Mouse (Mus musculus) midbrain, embryonic 16.5 days (tissue): ENCODE data around the gene Mrvi1. TPM values are rescaled to one million over a fixed set of nuclear protein-coding genes. Genes with fewer than 3 reads are reported as not detected.
"Not testable (repeated sequence)": the region's sequence is repeated elsewhere in the genome, so short reads cannot be mapped to it uniquely, and the experiment has no call there.

Experiments used
- ATAC-seq: fragments of 200-750 bp; cut with Nextera tagmentation; 2 replicates; pipeline ENCODE4 v1.8.0; 2017; ENCODE audit warnings: moderate TSS enrichment
- H3K27ac ChIP-seq: fragments of 300-500 bp; sonication (generic); 2 replicates; pipeline ENCODE4 v1.5.1; 2014; ENCODE audit warnings: mild to moderate bottlenecking, low read length, mixed read lengths
- H3K27me3 ChIP-seq: fragments of 300-500 bp; sonication (generic); 2 replicates; pipeline ENCODE4 v1.6.1; 2014; ENCODE audit warnings: low read depth, low read length, mixed read lengths; ENCODE audit not compliant: control insufficient read depth, insufficient read depth
- H3K36me3 ChIP-seq: fragments of 300-500 bp; sonication (generic); 2 replicates; pipeline ENCODE4 v1.6.1; 2014; ENCODE audit warnings: mild to moderate bottlenecking, low read length, moderate library complexity, mixed read lengths; ENCODE audit not compliant: control insufficient read depth, insufficient read depth
- H3K4me1 ChIP-seq: fragments of 300-500 bp; sonication (generic); 2 replicates; pipeline ENCODE4 v1.6.1; 2014; ENCODE audit warnings: mild to moderate bottlenecking, low read length, mixed read lengths; ENCODE audit not compliant: control insufficient read depth, insufficient read depth
- H3K4me2 ChIP-seq: fragments of 300-500 bp; sonication (generic); 2 replicates; pipeline ENCODE4 v1.6.1; 2014; ENCODE audit warnings: mild to moderate bottlenecking, low read length, mixed read lengths
- H3K4me3 ChIP-seq: fragments of 300-500 bp; sonication (generic); 2 replicates; pipeline ENCODE4 v1.5.1; 2014; ENCODE audit warnings: low read depth, mild to moderate bottlenecking, low read length, moderate library complexity, mixed read lengths
- H3K9ac ChIP-seq: fragments of 300-500 bp; sonication (generic); 2 replicates; pipeline ENCODE4 v1.6.1; 2014; ENCODE audit warnings: low read depth, low read length, mixed read lengths
- H3K9me3 ChIP-seq: fragments of 300-500 bp; sonication (generic); replicated peaks from 2 replicates; pipeline ENCODE4 v1.6.1; 2014; ENCODE audit warnings: mild to moderate bottlenecking, low read length, mixed read lengths; ENCODE audit not compliant: control insufficient read depth, poor library complexity, severe bottlenecking
- WGBS: fragments of 180-500 bp; shearing (Covaris S2); extraction: QIAGEN DNeasy Blood & Tissue Kit; methylation state at CpG from one replicate; pipeline ENCODE4 v1.1.7; 2014; 5-methylcytosine and 5-hydroxymethylcytosine counted together
- polyA plus RNA-seq: library from polyadenylated mRNA; unstranded; fragments of >200 nt; fragmentation: Nextera tagmentation; extraction: Ambion mirVana; gene quantifications from 2 replicates; pipeline ENCODE4 v1.2.1, GENCODE M21; 2015

Gene Mrvi1
- polyA plus RNA-seq, 1 experiment from 2014 or later, result 0.77 TPM

DNA sequence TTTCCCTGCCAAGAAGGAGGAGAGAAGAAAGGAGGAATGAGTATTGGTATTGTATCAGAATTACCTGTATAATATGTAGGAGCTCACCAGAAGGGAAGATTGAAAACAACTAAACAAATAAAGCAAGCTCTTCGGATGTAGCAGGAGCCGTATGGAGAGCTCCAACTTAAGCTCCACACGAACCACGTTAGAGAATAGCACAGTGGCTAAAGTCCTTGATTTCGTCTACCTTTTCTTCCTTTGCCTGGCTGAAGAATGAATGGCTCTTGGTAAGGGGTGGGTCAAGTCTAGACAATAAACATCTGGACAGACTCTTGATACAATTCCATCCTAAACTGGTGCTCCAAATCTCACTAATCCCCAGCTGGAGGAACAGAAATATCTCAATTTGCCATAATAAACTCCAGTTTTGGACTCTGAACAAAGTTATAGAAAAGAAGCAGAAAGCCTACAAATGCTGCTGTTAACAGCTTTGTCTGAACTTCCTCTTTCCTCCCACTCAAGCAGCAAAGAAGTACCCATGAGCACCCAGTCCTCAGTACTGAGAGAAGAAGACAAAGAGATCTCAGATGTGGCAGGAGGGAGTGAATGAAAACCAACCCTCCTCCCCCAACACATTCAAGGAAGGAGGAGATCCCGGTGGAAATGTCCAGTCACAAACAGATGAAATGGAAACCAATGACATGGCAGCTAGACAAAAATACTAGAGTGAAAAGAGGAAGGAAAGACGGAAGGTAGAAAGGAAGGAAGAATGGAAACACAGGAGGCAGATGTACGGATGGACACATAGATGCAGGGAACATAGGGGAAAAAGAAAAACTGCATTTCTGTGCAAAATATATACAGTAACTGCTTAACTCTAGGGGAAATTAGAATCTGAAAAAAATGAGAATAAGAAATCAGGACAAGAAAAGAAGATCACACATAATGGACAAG is 73.8 kb downstream of the Mrvi1 start:
- Histone ChIP-seq H3K9ac (no peak overlapping the region), H3K4me1 (no peaks in the 10 kb centered on the region)

DNA sequence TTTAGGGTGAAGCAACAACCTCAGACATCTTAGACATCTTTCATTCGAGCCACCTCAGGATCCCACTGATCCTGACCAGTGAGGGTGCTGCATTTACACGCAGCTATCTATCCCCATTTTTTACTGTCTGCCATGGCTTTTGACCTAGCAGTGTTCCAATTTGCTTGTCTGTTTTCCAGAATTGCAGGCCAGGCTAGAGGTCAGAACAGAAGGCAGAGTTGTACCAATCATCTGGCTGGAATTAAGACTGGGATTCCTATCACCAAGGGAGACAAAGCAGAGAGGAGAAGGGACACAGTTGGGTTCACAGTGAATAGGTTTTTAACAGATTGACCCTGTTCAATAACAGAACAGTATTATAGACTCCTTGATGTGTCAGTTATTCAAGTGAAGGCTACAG is 75.7 kb downstream of the Mrvi1 start:
- Histone ChIP-seq H3K4me3 (no peak overlapping the region), H3K9me3 (no peaks in the 10 kb centered on the region), H3K4me2 (no peak overlapping the region), H3K36me3 (no peaks in the 10 kb centered on the region), H3K4me1 (no peaks in the 10 kb centered on the region), H3K27me3 (no peaks in the 10 kb centered on the region), H3K27ac (no peak overlapping the region), H3K9ac (no peak overlapping the region)
- 85% methylated on average over 2 of the region's 2 CpGs for WGBS
- no peak for ATAC-seq

More for the DNA sequence above, 73.8 kb downstream of the Mrvi1 start:
- 76% methylated on average over 8 of the region's 8 CpGs for WGBS
- Histone ChIP-seq H3K36me3 (no peaks in the 10 kb centered on the region), H3K27me3 (no peaks in the 10 kb centered on the region), H3K4me2 (no peak overlapping the region), H3K4me3 (no peak overlapping the region), H3K9me3 (no peaks in the 10 kb centered on the region), H3K27ac (no peak overlapping the region)
- no peak for ATAC-seq

DNA sequence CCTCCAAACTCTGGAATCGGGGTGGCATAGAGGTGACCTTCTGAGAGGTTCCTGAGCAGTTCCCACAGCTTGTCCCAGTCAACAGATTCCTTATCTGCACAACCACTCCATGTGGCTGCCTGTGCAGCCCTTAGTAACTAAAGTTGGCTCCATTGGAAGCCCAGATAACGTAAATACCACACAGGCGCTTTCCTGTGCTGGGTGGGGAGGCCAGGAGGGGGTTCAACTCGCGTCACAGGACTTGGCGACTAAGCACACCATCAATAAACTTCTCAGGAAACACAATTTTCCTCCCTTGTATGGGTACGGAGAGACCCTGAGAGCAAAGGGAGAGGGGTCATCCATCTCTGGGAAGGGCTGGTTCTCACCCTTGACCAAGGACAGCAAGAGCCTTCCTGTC is 79.0 kb downstream of the Mrvi1 start:
- WGBS, result 87% methylated on average over 7 of the region's 7 CpGs
- no peak overlapping the region for H3K4me2 ChIP-seq
- H3K9ac ChIP-seq, result no peak overlapping the region
- ATAC-seq, result no peak
- no peaks in the 10 kb centered on the region for H3K9me3 ChIP-seq
- H3K27me3 ChIP-seq, result no peaks in the 10 kb centered on the region
- H3K4me3 ChIP-seq, result no peak overlapping the region
- H3K36me3 ChIP-seq, result no peaks in the 10 kb centered on the region
- no peaks in the 10 kb centered on the region for H3K4me1 ChIP-seq
- no peak overlapping the region for H3K27ac ChIP-seq

DNA sequence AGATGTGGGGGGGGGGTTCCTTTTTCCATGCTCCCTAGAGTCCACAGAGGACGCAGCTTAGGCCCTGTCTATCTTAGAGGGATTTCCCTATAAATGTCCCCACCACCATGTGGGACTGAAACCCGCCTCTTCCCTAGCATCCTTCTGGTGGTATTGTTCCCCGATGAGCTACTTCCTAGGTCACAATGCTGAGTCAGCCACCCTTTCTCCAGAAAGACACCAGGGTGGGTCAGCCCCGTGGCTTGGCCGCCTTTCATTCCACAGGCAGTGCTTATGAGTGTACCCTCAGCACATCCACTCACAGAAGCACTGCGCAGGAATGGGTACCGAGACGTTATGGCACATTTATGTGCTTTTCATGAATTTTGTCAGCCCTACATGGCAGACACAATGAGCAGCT is 85.1 kb downstream of the Mrvi1 start:
- Histone ChIP-seq H3K9ac (no peak overlapping the region), H3K27me3 (no peaks in the 10 kb centered on the region), H3K4me1 (no peaks in the 10 kb centered on the region), H3K36me3 (no peaks in the 10 kb centered on the region), H3K27ac (no peak overlapping the region), H3K4me2 (no peak overlapping the region), H3K9me3 (no peaks in the 10 kb centered on the region), H3K4me3 (no peak overlapping the region)
- no peak for ATAC-seq
- 92% methylated on average over 8 of the region's 8 CpGs for WGBS

DNA sequence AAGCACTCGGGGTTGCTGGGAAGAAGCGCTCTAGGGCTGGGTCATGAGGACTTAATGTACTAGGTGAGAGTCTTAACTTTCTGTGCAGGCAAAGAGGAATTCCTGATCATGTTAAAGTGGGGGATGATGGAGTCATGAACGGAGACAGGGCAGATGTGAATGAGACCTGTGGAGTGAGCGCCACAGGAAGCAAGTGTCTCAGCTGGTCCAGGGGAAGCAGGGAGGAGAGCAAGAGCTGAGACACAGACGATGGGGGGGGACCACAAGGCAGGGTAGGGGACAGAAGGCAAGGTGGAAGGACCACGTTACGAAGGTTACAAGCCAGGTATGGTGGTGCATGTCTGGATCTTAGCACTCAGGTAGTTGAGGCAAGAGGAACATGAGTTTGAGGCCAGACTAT is 85.8 kb downstream of the Mrvi1 start:
- WGBS, result 94% methylated on average over 7 of the region's 7 CpGs
- H3K27me3 ChIP-seq, result no peaks in the 10 kb centered on the region
- ATAC-seq, result no peak

DNA sequence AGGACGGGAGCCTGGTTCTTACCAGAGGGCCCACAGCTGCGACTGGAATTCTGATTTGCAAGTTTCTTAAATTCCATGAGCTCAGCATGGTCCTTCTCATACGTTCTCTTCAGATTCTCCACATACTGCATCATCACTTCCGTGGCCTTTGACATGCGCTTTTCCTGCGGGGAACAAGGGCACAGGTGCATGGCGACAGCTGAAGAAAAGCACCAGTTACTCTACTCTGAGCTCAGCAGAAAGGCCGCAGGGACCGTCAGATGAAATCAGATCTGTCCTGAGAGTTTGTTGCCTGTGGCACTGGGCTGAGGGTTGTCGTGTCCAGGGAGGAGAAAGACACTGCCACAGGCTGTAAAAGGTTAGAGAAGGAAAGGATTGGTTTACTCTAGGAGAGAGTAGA is 86.5 kb downstream of the Mrvi1 start:
- ATAC-seq, H3K9ac ChIP-seq, H3K4me1 ChIP-seq, H3K9me3 ChIP-seq, H3K27me3 ChIP-seq, H3K36me3 ChIP-seq, H3K4me3 ChIP-seq, H3K27ac ChIP-seq, H3K4me2 ChIP-seq: not testable (repeated sequence)
- 82% methylated on average over 9 of the region's 10 CpGs for WGBS

More for the DNA sequence above, 85.8 kb downstream of the Mrvi1 start:
- Histone ChIP-seq H3K36me3 (no peaks in the 10 kb centered on the region), H3K4me1 (no peaks in the 10 kb centered on the region), H3K4me3 (no peak overlapping the region), H3K4me2 (no peak overlapping the region), H3K27ac (no peak overlapping the region), H3K9me3 (no peaks in the 10 kb centered on the region), H3K9ac (no peak overlapping the region)

DNA sequence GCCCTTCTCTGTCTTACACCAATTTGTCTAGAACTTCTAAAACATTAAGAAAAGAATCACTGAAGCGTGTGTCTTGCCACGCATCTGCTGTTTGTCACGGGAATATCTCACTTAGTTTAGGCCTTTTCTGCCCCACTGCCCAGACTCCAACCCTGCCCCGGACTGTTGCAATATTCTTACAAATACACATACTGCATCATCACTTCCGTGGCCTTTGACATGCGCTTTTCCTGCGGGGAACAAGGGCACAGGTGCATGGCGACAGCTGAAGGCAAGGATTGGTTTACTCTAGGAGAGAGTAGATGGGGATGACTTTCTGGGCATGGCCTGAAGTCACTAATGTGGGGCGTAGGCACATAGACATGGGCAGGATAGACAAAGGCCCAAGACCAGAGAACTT is 87.6 kb downstream of the Mrvi1 start:
- Histone ChIP-seq H3K4me3 (no peak overlapping the region), H3K4me1 (no peaks in the 10 kb centered on the region), H3K36me3 (no peaks in the 10 kb centered on the region), H3K4me2 (no peak overlapping the region), H3K27ac (no peak overlapping the region), H3K27me3 (no peaks in the 10 kb centered on the region), H3K9ac (no peak overlapping the region), H3K9me3 (no peaks in the 10 kb centered on the region)
- 86% methylated on average over 9 of the region's 9 CpGs for WGBS
- ATAC-seq, result no peak

DNA sequence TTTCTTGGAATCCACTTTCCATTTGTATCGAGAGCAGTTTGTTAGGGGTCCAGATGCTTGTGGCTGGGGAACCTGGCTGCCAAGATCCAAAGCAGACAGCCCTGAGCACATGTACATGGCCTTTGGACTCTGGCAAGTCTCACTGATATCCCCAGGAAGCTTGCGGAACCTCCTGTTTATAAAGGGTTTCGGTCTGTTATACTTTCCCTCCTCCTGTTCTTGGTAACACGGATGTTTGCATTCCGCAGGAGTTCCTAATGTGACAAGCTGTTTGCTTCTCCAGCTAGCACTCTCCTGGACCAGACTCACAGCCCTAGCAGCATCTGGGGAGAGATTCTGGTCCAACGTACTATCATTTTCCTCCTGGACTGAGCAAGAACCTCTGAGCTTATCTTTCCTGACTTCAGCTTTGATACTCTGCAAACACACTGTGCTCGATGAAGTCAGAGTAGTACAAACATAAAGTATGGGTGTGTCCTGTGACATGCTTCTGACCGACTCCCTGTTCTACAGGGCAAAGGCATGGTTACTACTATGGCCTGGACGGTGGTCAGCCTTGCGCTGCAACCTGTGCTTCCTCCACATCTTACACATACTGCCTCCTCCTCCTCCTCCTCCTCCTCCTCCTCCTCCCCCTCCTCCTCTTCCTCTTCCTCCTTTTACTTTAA is 88.2 kb downstream of the Mrvi1 start:
- Histone ChIP-seq H3K36me3 (no peaks in the 10 kb centered on the region), H3K27ac (no peak overlapping the region), H3K9me3 (no peaks in the 10 kb centered on the region), H3K9ac (no peak overlapping the region), H3K4me1 (no peaks in the 10 kb centered on the region), H3K4me3 (no peak overlapping the region), H3K27me3 (no peaks in the 10 kb centered on the region), H3K4me2 (no peak overlapping the region)
- no peak for ATAC-seq
- 88% methylated on average over 10 of the region's 10 CpGs for WGBS

DNA sequence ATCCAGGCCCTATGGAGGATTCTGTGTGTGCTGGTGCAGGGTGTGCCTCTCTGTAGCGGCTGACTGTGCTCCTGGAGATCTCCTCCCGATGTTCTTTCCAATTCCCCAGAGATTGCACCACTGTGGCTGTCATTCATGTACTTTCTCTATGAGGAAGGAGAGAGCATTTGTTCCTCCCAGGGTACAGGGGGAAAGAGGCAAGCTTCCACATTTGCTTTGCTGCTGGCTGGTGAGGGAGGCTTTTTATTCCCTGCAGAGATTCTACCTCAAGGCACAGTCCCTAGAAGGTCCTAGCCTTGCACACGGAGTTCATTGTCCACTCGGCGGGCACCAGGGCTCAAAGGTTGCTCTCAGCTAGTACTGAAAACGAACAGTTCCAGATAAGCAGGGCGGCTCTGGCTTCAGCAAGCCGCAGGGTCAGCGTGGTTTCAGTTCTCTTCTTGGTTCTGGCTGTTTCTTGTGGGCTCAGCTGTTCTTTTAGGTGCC is 90.7 kb downstream of the Mrvi1 start:
- Histone ChIP-seq H3K4me1 (no peaks in the 10 kb centered on the region), H3K9me3 (no peaks in the 10 kb centered on the region), H3K4me3 (no peak overlapping the region), H3K27me3 (no peaks in the 10 kb centered on the region), H3K9ac (no peak overlapping the region), H3K36me3 (no peaks in the 10 kb centered on the region), H3K27ac (no peak overlapping the region), H3K4me2 (no peak overlapping the region)
- WGBS, result 81% methylated on average over 9 of the region's 9 CpGs
- no peak for ATAC-seq
